Mouse (Mus musculus) midbrain, embryonic 16.5 days (tissue): ENCODE measurements around the gene Adssl1. TPM values are rescaled to one million over a fixed set of nuclear protein-coding genes. Genes with fewer than 3 reads are reported as not detected.

Experiments
- ATAC-seq: fragments of 200-750 bp; cut with Nextera tagmentation; 2 replicates; pipeline ENCODE4 v1.8.0; 2017; ENCODE audit warnings: moderate TSS enrichment
- H3K27ac ChIP-seq: fragments of 300-500 bp; sonication (generic); 2 replicates; pipeline ENCODE4 v1.5.1; 2014; ENCODE audit warnings: mild to moderate bottlenecking, low read length, mixed read lengths
- H3K27me3 ChIP-seq: fragments of 300-500 bp; sonication (generic); 2 replicates; pipeline ENCODE4 v1.6.1; 2014; ENCODE audit warnings: low read depth, low read length, mixed read lengths; ENCODE audit not compliant: control insufficient read depth, insufficient read depth
- H3K36me3 ChIP-seq: fragments of 300-500 bp; sonication (generic); 2 replicates; pipeline ENCODE4 v1.6.1; 2014; ENCODE audit warnings: mild to moderate bottlenecking, low read length, moderate library complexity, mixed read lengths; ENCODE audit not compliant: control insufficient read depth, insufficient read depth
- H3K4me1 ChIP-seq: fragments of 300-500 bp; sonication (generic); 2 replicates; pipeline ENCODE4 v1.6.1; 2014; ENCODE audit warnings: mild to moderate bottlenecking, low read length, mixed read lengths; ENCODE audit not compliant: control insufficient read depth, insufficient read depth
- H3K4me2 ChIP-seq: fragments of 300-500 bp; sonication (generic); 2 replicates; pipeline ENCODE4 v1.6.1; 2014; ENCODE audit warnings: mild to moderate bottlenecking, low read length, mixed read lengths
- H3K4me3 ChIP-seq: fragments of 300-500 bp; sonication (generic); 2 replicates; pipeline ENCODE4 v1.5.1; 2014; ENCODE audit warnings: low read depth, mild to moderate bottlenecking, low read length, moderate library complexity, mixed read lengths
- H3K9ac ChIP-seq: fragments of 300-500 bp; sonication (generic); 2 replicates; pipeline ENCODE4 v1.6.1; 2014; ENCODE audit warnings: low read depth, low read length, mixed read lengths
- H3K9me3 ChIP-seq: fragments of 300-500 bp; sonication (generic); replicated peaks from 2 replicates; pipeline ENCODE4 v1.6.1; 2014; ENCODE audit warnings: mild to moderate bottlenecking, low read length, mixed read lengths; ENCODE audit not compliant: control insufficient read depth, poor library complexity, severe bottlenecking
- whole genome bisulfite sequencing: fragments of 180-500 bp; shearing (Covaris S2); extraction: QIAGEN DNeasy Blood & Tissue Kit; methylation state at CpG from one replicate; pipeline ENCODE4 v1.1.7; 2014; 5-methylcytosine and 5-hydroxymethylcytosine counted together
- polyA plus RNA-seq: library from polyadenylated mRNA; unstranded; fragments of >200 nt; fragmentation: Nextera tagmentation; extraction: Ambion mirVana; gene quantifications from 2 replicates; pipeline ENCODE4 v1.2.1, GENCODE M21; 2015

Adssl1 gene
- polyA plus RNA-seq, 1 experiment from 2014 or later, result 4.0 TPM

GRCm38 (mm10) chr12:112633686-112634085, 13.8 kb downstream of the Adssl1 start:
- Histone ChIP-seq H3K9me3 (no peaks in the 10 kb centered on the region), H3K4me2 (no peak overlapping the region), H3K9ac (no peak overlapping the region), H3K27ac (no peak overlapping the region), H3K4me1 (peaks cover 6% of the 10 kb centered on the region; the same call in 1 of the 2 replicates), H3K27me3 (no peaks in the 10 kb centered on the region), H3K36me3 (no peaks in the 10 kb centered on the region), H3K4me3 (no peak overlapping the region)
- WGBS, result 71% methylated on average over 9 of the region's 9 CpGs
- ATAC-seq, result no peak

- Histone ChIP-seq H3K4me3 (no peak overlapping the region), H3K36me3 (no peaks in the 10 kb centered on the region), H3K9me3 (no peaks in the 10 kb centered on the region), H3K9ac (no peak overlapping the region), H3K27me3 (no peaks in the 10 kb centered on the region), H3K4me1 (no peaks in the 10 kb centered on the region), H3K27ac (no peak overlapping the region), H3K4me2 (no peak overlapping the region)
- WGBS, result 91% methylated on average over 10 of the region's 10 CpGs
- no peak for ATAC-seq
These were observed 19.7 kb downstream of the Adssl1 start for GRCm38 (mm10) chr12:112639526-112639925.

GRCm38 (mm10) chr12:112643126-112643525, 23.3 kb downstream of the Adssl1 start:
- no peak overlapping the region for H3K4me2 ChIP-seq
- no peak for ATAC-seq
- H3K36me3 ChIP-seq, result peaks cover 3% of the 10 kb centered on the region; the same call in 1 of the 2 replicates
- H3K9ac ChIP-seq, result no peak overlapping the region
- 93% methylated on average over 6 of the region's 6 CpGs for WGBS
- peaks cover 14% of the 10 kb centered on the region for H3K4me1 ChIP-seq
- H3K27me3 ChIP-seq, result no peaks in the 10 kb centered on the region
- no peaks in the 10 kb centered on the region for H3K9me3 ChIP-seq
- no peak overlapping the region for H3K27ac ChIP-seq
- H3K4me3 ChIP-seq, result no peak overlapping the region

GRCm38 (mm10) chr12:112644180-112644854, 24.5 kb downstream of the Adssl1 start, which contains the start of gene Siva1:
Gene Siva1 (plus strand): TSS chr12:112644679.
- under 1% methylated on average over 33 of the region's 46 CpGs for WGBS
- Histone ChIP-seq H3K4me2 (peak within 1 kb of the TSS; percentile 82), H3K27ac (peak within 1 kb of the TSS; percentile 82), H3K4me1 (peaks cover 14% of the 10 kb centered on the region), H3K9ac (peak within 1 kb of the TSS; percentile 74), H3K27me3 (no peaks in the 10 kb centered on the region), H3K4me3 (peak within 1 kb of the TSS; percentile 72), H3K9me3 (no peaks in the 10 kb centered on the region), H3K36me3 (peaks cover 6% of the 10 kb centered on the region; the same call in 1 of the 2 replicates)
- peak; percentile 97 for ATAC-seq

GRCm38 (mm10) chr12:112644855-112645506, 25.1 kb downstream of the Adssl1 start:
- ATAC-seq, result no peak; the same call in 1 of the 2 replicates
- whole genome bisulfite sequencing, result under 1% methylated on average over 75 of the region's 75 CpGs

GRCm38 (mm10) chr12:112646139-112646538, 26.3 kb downstream of the Adssl1 start:
- Histone ChIP-seq H3K36me3 (peaks cover 6% of the 10 kb centered on the region; the same call in 1 of the 2 replicates), H3K4me3 (no peak overlapping the region), H3K27ac (no peak overlapping the region), H3K27me3 (no peaks in the 10 kb centered on the region), H3K9me3 (no peaks in the 10 kb centered on the region), H3K4me2 (peak overlapping the region; percentile 82), H3K9ac (0 out of 2 replicates have a peak overlapping the region, but pooled peaks have one; percentile 38), H3K4me1 (peaks cover 14% of the 10 kb centered on the region)
- WGBS, result 68% methylated on average over 6 of the region's 6 CpGs
- ATAC-seq, result no peak

More at GRCm38 (mm10) chr12:112644855-112645506, 25.1 kb downstream of the Adssl1 start:
- no peaks in the 10 kb centered on the region for H3K9me3 ChIP-seq
- H3K27ac ChIP-seq, result peak overlapping the region; percentile 82
- peak overlapping the region; percentile 74 for H3K9ac ChIP-seq
- H3K36me3 ChIP-seq, result peaks cover 6% of the 10 kb centered on the region; the same call in 1 of the 2 replicates
- H3K27me3 ChIP-seq, result no peaks in the 10 kb centered on the region
- H3K4me2 ChIP-seq, result peak overlapping the region; percentile 82
- H3K4me1 ChIP-seq, result peaks cover 14% of the 10 kb centered on the region
- peak overlapping the region; percentile 72 for H3K4me3 ChIP-seq

GRCm38 (mm10) chr12:112648081-112648480, 28.2 kb downstream of the Adssl1 start:
- H3K9ac ChIP-seq, result 0 out of 2 replicates have a peak overlapping the region, but pooled peaks have one; percentile 25
- no peak overlapping the region for H3K27ac ChIP-seq
- no peak overlapping the region for H3K4me3 ChIP-seq
- WGBS, result 96% methylated on average over 5 of the region's 5 CpGs
- no peaks in the 10 kb centered on the region for H3K9me3 ChIP-seq
- H3K27me3 ChIP-seq, result no peaks in the 10 kb centered on the region
- H3K4me2 ChIP-seq, result no peak overlapping the region
- H3K4me1 ChIP-seq, result peaks cover 14% of the 10 kb centered on the region
- ATAC-seq, result no peak
- H3K36me3 ChIP-seq, result peaks cover 6% of the 10 kb centered on the region; the same call in 1 of the 2 replicates

- Histone ChIP-seq H3K4me2 (no peak overlapping the region), H3K4me1 (no peaks in the 10 kb centered on the region), H3K9ac (no peak overlapping the region), H3K9me3 (no peaks in the 10 kb centered on the region), H3K36me3 (peaks cover 25% of the 10 kb centered on the region), H3K27me3 (no peaks in the 10 kb centered on the region), H3K4me3 (no peak overlapping the region), H3K27ac (no peak overlapping the region)
- 88% methylated on average over 5 of the region's 5 CpGs for WGBS
- ATAC-seq, result no peak
These were observed 32.1 kb downstream of the Adssl1 start for GRCm38 (mm10) chr12:112651778-112652439.
